Mouse (Mus musculus) urinary bladder, postnatal 0 days (tissue): ENCODE data around the gene Ube2e1. TPM values are rescaled to one million over a fixed set of nuclear protein-coding genes. Genes with fewer than 3 reads are reported as not detected.

ENCODE experiments used
- polyA plus RNA-seq: library from polyadenylated mRNA; unstranded; fragments of >200 nt; fragmentation: Nextera tagmentation; extraction: Ambion mirVana; gene quantifications from 2 replicates; pipeline ENCODE4 v1.2.1, GENCODE M21; 2015

Ube2e1 gene
- polyA plus RNA-seq, result 86.1 and 89.6 TPM in 2 replicates

DNA sequence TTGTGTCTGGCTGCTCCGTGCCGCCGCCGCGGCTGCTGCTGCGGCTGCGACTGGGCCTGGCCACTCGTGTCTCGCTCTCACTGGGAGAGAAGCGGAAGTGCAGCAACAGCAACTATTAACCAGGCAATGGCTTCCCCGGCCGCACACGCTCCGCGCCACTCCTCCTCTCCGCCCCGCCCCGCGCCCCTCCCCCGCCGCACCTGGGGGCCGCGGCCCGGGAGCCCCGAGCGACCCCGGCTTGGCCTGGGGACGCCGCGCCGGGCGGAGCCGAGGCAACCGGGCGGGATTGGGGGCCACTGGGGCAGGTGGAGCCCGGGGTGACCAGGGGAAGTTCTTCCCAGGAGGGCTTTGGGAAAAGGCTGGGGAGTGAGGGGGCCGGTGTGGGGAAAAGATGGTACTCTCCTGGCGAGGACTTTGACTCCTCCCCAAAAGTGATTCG, at the start of gene Ube2e1:
TSS of gene Ube2e1 (minus strand) at position 167 of the 439 bp plus-strand sequence.

DNA sequence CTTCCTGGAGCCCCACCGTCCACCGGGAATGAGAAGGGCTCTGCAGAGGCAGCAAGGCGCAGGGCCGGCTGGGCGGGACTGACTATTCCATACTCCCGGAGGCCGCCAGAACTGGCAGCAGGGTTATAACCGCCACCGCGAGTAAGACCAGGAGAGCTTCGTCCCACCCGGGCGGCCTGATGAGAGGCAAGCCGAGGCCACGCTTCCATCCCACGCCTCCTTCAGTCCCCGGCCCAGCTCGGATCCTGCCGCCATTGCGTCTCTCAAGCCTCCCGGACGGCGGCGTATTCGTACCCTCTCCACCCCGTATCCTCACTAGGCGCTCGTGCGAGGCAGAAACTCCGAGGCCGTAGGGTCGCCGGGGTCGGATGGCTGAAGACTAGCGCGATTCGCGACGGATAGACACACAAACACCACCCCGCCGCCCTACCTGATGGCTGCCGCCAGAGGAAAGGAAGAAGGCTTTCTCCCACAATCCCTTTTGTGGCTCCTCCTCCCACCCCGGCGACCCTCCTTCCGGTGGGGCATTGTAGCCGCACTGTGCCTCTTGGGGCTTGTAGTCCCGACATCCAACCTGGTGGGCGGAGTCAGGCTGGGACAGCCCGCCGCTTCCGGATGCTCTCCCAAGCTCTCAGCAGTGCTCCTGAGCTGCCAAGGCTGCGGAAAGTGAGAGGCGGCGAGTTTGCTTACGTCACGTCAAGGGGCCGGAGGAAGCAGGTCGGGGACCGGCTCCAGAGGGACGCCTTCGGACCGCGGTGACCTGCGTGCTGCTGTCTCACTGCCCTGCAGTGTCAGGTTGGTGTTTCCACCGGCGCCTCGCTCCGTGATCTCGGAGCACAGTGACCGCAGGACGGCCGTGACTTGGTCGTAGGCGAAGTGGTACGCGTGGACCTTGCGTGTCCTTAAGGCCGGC, 60.9 kb downstream of the Ube2e1 start, which contains the start of the genes Nkiras1 and Rpl15:
TSS of gene Nkiras1 (plus strand) at position 608 of the 913 bp plus-strand sequence.
TSS of gene Rpl15 (minus strand) at position 863 of the 913 bp plus-strand sequence.

DNA sequence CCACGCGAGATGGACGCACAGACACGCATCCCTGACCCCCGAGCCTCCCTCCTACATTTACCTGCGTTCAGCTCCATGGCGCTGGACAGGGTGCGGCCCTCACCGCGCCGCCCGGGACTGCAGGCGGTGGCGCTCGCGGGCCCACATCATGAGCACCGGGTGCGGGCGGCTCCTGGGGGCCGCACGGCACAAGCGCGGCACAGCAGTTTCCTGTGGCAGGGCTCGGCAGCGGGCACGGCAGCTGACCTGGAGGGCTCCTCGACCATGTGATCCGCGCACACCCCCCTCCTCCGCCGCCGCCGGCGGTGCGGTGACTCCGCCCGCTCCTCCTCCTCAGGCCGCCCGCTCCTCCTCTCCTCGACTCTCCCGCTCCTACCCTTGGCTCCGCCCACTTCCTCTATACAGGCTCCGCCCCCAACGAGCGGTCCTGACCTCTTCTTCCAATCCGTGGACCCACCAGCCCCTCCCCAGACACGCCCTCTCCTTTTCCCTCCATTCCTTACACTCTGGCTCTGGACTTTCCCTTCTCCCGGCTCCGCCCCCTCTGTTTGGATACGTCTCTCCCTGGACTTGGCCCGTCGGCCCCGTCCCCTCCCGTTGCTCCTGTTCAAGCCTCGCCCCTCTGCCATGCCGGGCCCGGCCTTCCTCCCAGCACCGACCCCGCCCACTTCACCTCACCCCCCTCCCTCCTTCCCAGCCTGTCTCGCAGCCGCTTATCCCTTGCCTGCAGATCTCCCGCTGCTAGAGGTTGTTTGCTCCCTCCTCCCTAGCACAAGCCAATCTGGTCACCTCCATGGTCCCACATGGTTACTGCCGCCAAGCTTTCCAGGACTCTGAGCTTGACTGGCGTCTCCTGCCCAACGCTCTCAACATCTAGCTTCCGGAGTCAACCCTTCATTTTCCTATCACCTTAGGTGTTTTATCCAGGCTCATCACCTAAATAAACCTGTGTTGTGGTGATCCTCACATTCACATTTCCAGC, 92.6 kb downstream of the Ube2e1 start, which contains the start of gene Nr1d2:
TSS of gene Nr1d2 (minus strand) at position 378 of the 982 bp plus-strand sequence.

Other genes with a start within 250 kb of the Ube2e1 start
- gene Nr1d2, start 92.7 kb downstream of the Ube2e1 start, polyA plus RNA-seq, result 11.9 and 12.6 TPM in 2 replicates
- 13.2 and 13.7 TPM in 2 replicates for gene Nkiras1, start 60.7 kb downstream of the Ube2e1 start, polyA plus RNA-seq
- gene Rpl15, start 60.5 kb downstream of the Ube2e1 start, polyA plus RNA-seq, result 398 and 403 TPM in 2 replicates